Mouse (Mus musculus) gastrocnemius, adult 18-20 months (tissue): Measurements from ENCODE around the gene Olfr639. TPM values are rescaled to one million over a fixed set of nuclear protein-coding genes. Genes with fewer than 3 reads are reported as not detected.
"Not testable (repeated sequence)": the region's sequence is repeated elsewhere in the genome, so short reads cannot be mapped to it uniquely, and the experiment has no call there.

Experiments
- DNase-seq: peaks from one replicate; pipeline ENCODE4 v3.0.0; 2021; ENCODE audit warnings: low spot score
- long read RNA-seq, 2 experiments: library from polyadenylated mRNA; stranded (forward); transcript quantifications; one replicate each; pipeline ENCODE4 v2.0.0; 2021
- total RNA-seq, 2 experiments: library from RNA; stranded (reverse); gene quantifications; 2 replicates each; pipeline ENCODE4 v1.2.3; 2021

Gene Olfr639
- under 1 TPM in 1 of 2 experiments, not detected in 1; 0.05 TPM for total RNA-seq
- long read RNA-seq, experiment 1, result 0 reads
- long read RNA-seq, experiment 2, result 0 reads

DNA sequence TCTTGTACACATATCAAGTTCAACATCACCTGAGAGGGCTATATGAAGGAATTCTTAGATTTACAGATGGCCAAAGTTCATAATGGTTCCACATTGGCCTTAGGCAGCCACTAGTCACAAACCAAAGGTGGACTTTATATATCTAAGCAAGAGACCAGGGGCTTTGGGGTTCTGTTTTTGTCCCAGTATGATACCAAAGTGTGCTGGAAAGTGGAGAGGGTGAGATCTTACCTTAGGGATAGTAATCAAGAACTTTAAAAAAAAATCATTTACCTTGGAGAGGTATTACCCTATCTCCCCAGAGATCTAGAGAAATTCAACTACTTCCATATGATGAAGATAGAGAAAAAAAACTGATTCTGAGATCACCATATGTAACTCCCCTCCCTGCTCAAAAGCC, at the start of gene Olfr639:
Gene Olfr639, minus strand, starts transcription at position 101 of the 400 bp plus-strand sequence.
- no peak for DNase-seq

DNA sequence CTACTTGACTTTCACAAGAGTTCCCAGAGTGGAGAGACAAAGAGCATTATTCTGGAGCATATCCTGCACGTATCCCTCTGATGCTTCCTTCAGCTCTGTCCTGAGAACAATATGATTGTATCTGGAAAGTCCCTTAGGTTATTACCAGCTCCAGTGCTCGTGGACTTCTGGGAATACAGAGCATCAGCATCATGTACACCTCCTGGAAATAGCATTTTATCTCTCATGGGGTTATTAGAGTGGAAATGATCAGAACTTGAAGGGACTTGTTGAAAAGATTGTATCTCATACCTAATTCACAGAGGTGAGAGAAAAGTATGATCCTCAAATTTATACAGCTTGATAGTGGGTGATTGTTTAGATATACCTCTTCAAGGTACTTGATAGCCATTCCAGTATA, 44.2 kb upstream of the Olfr639 start, which contains the start of gene 4930516K23Rik:
Gene 4930516K23Rik, minus strand, starts transcription at position 101 of the 400 bp plus-strand sequence.
- DNase-seq, result no peak

DNA sequence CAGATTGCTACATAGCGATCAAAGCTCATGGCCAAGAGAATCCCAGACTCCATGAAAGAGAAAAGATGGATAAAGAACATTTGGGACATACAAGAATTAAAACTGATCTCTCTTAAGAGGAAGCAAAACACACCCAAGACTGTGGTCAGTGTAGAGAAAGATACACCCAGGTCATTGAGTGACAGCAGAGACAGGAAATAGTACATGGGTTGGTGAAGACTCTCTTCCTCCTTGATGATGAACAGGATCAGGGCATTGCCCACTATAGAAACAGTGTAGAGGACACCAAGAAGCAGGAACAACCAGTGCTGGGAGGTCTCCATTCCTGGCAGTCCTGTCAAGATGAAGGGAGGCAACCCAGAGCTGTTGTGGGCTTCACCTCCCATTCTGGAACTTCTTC, 42.1 kb upstream of the Olfr639 start:
- no peak for DNase-seq

DNA sequence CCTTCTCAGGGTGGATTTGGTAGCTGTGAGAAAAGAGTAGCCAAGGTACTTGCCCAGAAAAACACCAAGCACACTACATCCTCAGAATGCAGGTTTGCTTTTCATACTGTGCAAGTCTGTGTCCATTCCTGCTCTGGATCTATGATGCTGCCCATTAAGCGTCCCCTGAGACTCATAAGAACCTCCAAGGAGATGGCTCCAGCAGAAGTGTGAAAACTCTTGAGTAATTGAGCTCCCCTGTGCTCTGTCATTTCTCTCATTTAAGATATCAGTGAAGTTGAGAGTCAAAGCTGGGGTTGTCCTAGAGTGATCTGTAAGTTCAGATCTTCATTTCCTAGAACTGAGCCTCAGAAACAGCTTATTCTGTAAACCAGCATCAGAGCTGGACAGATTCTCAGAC, 35.5 kb upstream of the Olfr639 start, which contains the start of gene Olfr642:
Gene Olfr642, minus strand, starts transcription at position 101 of the 400 bp plus-strand sequence.
- no peak for DNase-seq

DNA sequence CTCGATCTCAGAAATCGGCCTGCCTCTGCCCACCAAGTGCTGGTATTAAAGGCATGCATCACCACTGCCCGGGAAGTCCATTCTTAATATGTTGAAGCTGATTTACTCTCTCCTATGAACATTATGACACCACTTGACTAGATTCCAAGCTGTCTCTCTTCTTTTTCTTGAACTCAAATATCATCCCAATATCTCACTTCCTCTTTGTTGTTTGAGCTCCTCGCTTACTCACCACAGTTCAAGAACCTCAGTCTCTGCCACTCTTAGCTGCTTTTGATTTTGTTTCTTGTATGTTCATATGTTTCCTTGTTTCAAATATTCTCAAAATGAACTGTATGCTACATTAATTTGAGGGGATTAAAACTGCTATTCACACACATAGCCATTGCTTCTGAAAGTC, 33.6 kb upstream of the Olfr639 start:
- no peak for DNase-seq

DNA sequence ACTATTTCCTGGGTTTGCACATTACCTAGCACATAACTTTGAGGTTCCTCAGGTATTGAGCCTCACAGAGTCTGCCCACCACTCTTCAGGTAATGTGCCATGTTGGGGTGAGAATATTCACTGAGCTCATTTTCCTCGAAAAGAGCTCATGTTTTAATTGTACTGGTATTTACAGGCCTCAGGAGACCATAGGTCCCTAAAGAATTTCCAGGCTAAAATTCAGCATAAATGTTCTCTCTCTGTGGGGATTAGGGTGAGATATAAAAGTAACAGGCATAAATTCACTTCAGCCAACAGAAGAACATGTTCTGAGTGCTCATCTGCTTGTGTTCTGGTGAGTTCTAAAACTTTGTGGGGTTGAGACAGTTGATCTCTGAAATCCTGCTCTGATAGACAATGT, 18.0 kb upstream of the Olfr639 start, which contains the start of gene Olfr641:
Gene Olfr641, plus strand, starts transcription at position 301 of the 400 bp plus-strand sequence.
- no peak for DNase-seq

DNA sequence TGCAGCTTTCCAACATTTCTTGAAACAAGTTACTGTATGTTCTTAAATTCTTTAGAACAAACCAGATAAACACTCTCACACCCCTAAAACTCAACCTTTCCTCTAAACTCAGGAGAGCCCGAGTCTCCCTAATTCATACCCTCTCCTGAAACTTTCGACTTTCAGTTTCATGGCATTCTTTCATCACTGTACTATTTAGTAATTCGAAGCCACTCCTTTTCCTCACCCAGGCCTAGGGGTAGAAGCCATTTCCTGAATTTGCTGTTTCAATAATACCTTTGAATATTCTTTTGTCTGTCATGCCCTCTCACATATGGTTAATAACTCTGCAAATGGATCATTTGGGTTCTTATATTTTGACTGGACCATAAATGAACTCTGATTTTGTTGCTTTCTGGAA, 9.9 kb upstream of the Olfr639 start:
- DNase-seq, result no peak

DNA sequence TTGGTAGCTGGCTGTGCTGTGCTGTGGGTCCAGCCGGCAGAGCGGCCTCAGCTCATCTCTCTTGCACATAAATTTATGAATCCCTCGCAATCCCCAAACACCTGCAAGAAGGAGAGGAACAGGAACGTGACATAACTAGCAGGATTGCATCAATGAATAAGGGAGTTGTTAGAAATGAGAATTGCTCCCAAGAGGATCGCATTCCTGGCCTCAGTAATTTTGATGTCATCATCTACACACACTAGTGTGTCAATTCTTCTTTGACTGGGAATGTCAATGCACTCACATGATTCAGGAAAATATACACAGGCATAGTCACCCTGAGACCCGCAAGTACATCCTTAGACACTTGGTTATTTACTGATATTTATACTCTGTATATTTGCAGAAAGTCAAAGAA, 8.4 kb upstream of the Olfr639 start, which contains the start of gene Olfr640:
Gene Olfr640, minus strand, starts transcription at position 101 of the 400 bp plus-strand sequence.
- DNase-seq, result no peak

DNA sequence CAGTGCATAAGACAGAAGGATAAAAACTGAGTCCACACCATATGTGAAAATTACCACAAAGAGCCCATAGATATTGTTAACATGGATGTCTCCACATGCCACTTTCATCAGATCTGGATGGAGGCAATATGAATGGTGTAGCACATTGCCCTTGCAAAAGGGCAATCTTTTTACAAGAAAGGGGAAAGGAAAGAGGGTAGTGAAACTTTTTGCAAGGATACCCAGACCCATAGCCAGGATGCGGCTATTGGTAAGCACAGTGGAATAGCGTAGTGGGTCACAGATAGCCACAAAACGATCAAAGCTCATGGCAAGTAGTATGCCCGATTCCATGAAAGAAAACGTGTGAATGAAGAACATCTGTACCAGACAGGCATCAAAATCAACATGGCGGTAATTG, 4.5 kb upstream of the Olfr639 start:
- DNase-seq, result no peak

DNA sequence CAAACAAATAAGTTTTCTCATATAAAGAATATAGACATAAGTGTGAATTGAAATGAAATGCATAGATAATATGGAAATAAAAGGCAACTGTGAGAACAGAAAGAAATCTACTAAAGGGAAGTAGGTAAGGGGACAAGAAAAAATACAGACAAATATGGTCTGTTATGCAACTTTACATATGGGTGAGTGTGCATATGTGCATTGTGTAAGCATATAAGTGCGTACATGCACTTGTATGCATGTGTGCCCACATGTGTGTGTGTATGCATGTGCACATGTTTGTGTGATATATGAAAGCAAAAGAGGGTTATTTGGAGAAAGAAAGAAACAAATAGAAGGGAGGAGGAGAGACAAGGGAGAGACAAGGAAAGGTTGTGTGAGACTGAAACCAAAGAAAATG, 1.9 kb upstream of the Olfr639 start:
- DNase-seq, result no peak

DNA sequence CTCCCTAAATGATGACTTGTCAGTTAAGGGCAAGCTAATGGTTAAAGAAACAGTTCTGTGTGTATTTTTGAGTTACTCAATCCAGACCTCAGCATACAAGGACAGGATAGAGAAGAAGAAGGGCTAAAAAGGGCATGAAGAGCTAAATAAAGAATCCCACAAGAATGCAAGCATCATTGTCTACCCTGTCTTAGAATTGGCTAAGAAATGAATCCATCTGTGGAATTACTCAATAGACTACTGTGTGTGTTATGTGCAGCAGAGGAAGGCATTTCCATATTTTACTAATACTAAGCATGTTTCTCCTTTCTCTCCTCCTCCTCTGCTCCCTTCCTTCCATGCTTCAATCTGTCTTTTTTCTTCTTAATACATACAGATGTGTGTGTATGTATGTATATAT, 18.0 kb downstream of the Olfr639 start:
- no peak for DNase-seq

DNA sequence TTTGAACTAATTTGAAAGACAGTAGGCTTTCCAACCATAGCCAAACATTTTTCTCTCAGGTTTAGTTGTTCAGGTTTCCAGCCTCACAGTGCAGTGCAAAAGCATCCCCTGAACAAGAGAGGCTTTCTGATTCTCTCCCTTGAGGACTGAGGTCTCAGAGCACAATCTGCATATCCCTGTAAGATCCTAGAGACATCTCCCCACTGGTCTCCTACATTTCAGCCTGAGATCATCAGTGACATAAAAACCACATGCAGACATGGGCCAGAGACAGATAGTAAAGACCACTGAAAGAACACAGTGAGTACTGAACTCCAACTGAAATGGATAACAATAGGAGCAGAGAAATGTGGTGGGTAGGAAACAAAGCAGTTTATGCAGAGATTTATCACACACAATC, 18.7 kb downstream of the Olfr639 start, which contains the start of gene Olfr638:
Gene Olfr638, plus strand, starts transcription at position 301 of the 400 bp plus-strand sequence.
- DNase-seq, result no peak

DNA sequence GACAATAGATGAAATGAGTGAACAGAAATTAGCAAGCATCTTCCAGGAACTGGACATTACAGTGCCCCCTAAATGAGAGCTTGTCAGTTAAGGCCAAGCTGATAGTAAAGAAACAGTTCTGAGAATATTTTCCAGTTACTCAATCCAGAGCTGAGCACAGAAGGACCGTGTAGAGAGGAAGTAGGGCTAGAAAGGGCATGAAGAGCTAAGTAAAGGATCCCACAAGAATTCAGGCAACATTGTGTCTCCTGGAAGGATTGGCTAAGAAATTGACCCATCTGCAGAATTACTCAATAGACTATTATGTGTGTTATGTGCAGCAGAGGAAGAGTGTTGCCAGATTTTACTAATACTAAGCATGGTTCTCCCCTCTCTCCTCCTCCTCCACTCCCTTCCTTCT, 45.3 kb downstream of the Olfr639 start:
- DNase-seq, result no peak

DNA sequence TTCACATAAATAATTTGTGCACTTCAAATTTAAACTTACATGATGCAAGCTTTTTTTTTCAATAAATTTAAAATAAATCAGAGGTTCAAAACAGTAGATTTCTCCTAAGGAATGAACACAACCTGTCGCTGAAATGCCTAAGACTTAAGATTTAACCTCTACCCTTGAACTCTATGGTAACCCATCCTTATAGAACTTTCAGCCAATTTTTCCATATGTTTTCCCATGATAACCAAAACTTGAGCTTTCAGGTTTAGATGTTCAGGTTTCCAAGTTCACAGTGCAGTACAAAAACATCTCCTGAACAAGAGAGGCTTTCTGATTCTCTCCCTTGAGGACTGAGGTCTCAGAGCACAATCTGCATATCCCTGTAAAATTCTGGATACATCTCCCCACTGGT, 46.3 kb downstream of the Olfr639 start, which contains the start of gene Olfr635:
Gene Olfr635, plus strand, starts transcription at position 301 of the 400 bp plus-strand sequence.
- DNase-seq, result no peak

DNA sequence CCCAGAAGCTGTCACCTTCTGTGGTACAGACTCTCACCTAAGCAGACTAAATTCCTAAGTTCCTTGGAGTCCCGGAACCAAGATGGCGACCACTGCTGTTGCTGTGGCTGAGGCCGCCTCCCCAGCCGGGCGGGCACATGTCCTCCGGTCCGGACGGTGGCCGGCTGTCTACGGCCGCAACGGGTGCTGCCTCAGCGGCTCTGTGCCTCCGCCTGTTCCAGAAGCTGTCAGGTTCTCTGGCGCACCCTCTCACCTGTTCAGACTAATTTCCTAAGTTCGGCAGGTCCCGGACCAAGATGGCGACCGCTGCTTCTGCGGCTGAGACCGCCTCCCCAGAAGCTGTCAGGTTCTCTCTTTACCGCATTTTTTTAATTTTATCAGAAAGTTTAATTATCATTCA, 50.2 kb downstream of the Olfr639 start:
- DNase-seq, result not testable (repeated sequence)

Other genes with a start within 250 kb of the Olfr639 start
- not detected for gene Olfr69, start 245.7 kb downstream of the Olfr639 start, total RNA-seq
- gene Olfr68, start 237.6 kb downstream of the Olfr639 start, total RNA-seq, result not detected
- not detected for gene Olfr67, start 225.5 kb downstream of the Olfr639 start, total RNA-seq
- 10 to 100 TPM; 28.0 to 32.7 TPM for gene Hbb-bt, start 203.3 kb downstream of the Olfr639 start, total RNA-seq
- gene Hbb-bs, start 189.2 kb downstream of the Olfr639 start, total RNA-seq, result 100 to 1,000 TPM; 317 to 407 TPM
- not detected for gene Hbb-bh2, start 176.8 kb downstream of the Olfr639 start, total RNA-seq
- not detected for gene Hbb-bh1, start 174.1 kb downstream of the Olfr639 start, total RNA-seq
- gene Hbb-y, start 164.1 kb downstream of the Olfr639 start, total RNA-seq, result not detected
- not detected for gene Olfr66, start 131.1 kb downstream of the Olfr639 start, total RNA-seq
- not detected for gene Olfr64, start 122.8 kb downstream of the Olfr639 start, total RNA-seq
- gene Olfr65, start 113.8 kb downstream of the Olfr639 start, total RNA-seq, result not detected
- not detected for gene Olfr631, start 88.5 kb downstream of the Olfr639 start, total RNA-seq
- not detected for gene Olfr632, start 83.0 kb downstream of the Olfr639 start, total RNA-seq
- gene Olfr633, start 72.9 kb downstream of the Olfr639 start, total RNA-seq, result not detected
- not detected for gene Olfr635, start 46.2 kb downstream of the Olfr639 start, total RNA-seq
- gene Olfr638, start 18.6 kb downstream of the Olfr639 start, total RNA-seq, result not detected
- gene Olfr640, start 8.3 kb upstream of the Olfr639 start, total RNA-seq, result not detected
- gene Olfr641, start 18.1 kb upstream of the Olfr639 start, total RNA-seq, result not detected
- gene Olfr642, start 35.4 kb upstream of the Olfr639 start, total RNA-seq, result not detected
- gene 4930516K23Rik, start 44.1 kb upstream of the Olfr639 start, total RNA-seq, result not detected
- not detected for gene Olfr644, start 54.6 kb upstream of the Olfr639 start, total RNA-seq
- gene Olfr645, start 68.2 kb upstream of the Olfr639 start, total RNA-seq, result not detected
- not detected for gene Olfr646, start 87.6 kb upstream of the Olfr639 start, total RNA-seq
- gene Ubqln5, start 112.5 kb upstream of the Olfr639 start, total RNA-seq, result not detected
- not detected for gene Olfr643, start 120.1 kb upstream of the Olfr639 start, total RNA-seq
- not detected for gene Ubqln3, start 126.0 kb upstream of the Olfr639 start, total RNA-seq
- not detected for gene Ubqlnl, start 133.3 kb upstream of the Olfr639 start, total RNA-seq
- not detected for gene Olfm5, start 147.5 kb upstream of the Olfr639 start, total RNA-seq
- not detected for gene Olfr648, start 166.1 kb upstream of the Olfr639 start, total RNA-seq
- not detected for gene Olfr649, start 178.7 kb upstream of the Olfr639 start, total RNA-seq
- under 1 TPM in 1 of 2 experiments, not detected in 1; 0.09 TPM for gene Trim6, start 201.5 kb upstream of the Olfr639 start, total RNA-seq
- 1 to 10 TPM; 1.1 to 1.2 TPM for gene Trim34a, start 227.2 kb upstream of the Olfr639 start, total RNA-seq